Mouse (Mus musculus) liver, embryonic 13.5 days (tissue): ENCODE measurements around the gene Ccdc114. TPM values are rescaled to one million over a fixed set of nuclear protein-coding genes. Genes with fewer than 3 reads are reported as not detected.
A peak's percentile ranks its signal among the peaks of the same experiment; 100 is the strongest.
"Not testable (repeated sequence)": the region's sequence is repeated elsewhere in the genome, so short reads cannot be mapped to it uniquely, and the experiment has no call there.

Experiments
- ATAC-seq: fragments of 200-750 bp; cut with Nextera tagmentation; 2 replicates; pipeline ENCODE4 v1.8.0; 2017; ENCODE audit warnings: low read depth, mild to moderate bottlenecking, moderate number of reproducible peaks, moderate library complexity
- DNase-seq: peaks from one replicate; pipeline ENCODE4 v3.0.0; 2022
- H3K27ac ChIP-seq: fragments of 300-500 bp; sonication (generic); 2 replicates; pipeline ENCODE4 v1.5.1; 2015; ENCODE audit warnings: moderate library complexity, mild to moderate bottlenecking, inconsistent platforms
- H3K27me3 ChIP-seq: fragments of 300-500 bp; sonication (generic); 2 replicates; pipeline ENCODE4 v1.6.1; 2015; ENCODE audit warnings: mild to moderate bottlenecking, inconsistent platforms
- H3K36me3 ChIP-seq: fragments of 300-500 bp; sonication (generic); 2 replicates; pipeline ENCODE4 v1.6.1; 2015; ENCODE audit warnings: mild to moderate bottlenecking, inconsistent platforms
- H3K4me1 ChIP-seq: fragments of 300-500 bp; sonication (generic); replicated peaks from 2 replicates; pipeline ENCODE4 v1.6.1; 2015; ENCODE audit warnings: inconsistent platforms
- H3K4me2 ChIP-seq: fragments of 300-500 bp; sonication (generic); 2 replicates; pipeline ENCODE4 v1.6.1; 2015; ENCODE audit warnings: inconsistent platforms, mild to moderate bottlenecking, moderate library complexity
- H3K4me3 ChIP-seq: fragments of 300-500 bp; sonication (generic); replicated peaks from 2 replicates; pipeline ENCODE4 v1.5.1; 2015; ENCODE audit warnings: mild to moderate bottlenecking, inconsistent platforms
- H3K9ac ChIP-seq: fragments of 300-500 bp; sonication (generic); 2 replicates; pipeline ENCODE4 v1.6.1; 2015; ENCODE audit warnings: mild to moderate bottlenecking, inconsistent platforms
- H3K9me3 ChIP-seq: fragments of 300-500 bp; sonication (generic); replicated peaks from 2 replicates; pipeline ENCODE4 v1.6.1; 2016; ENCODE audit warnings: inconsistent platforms
- WGBS: fragments of 180-500 bp; shearing (Covaris S2); methylation state at CpG from one replicate; pipeline ENCODE4 v1.1.7; 2015; ENCODE audit not compliant: insufficient replicate concordance; 5-methylcytosine and 5-hydroxymethylcytosine counted together
- polyA plus RNA-seq: library from polyadenylated mRNA; unstranded; fragments of >200 nt; fragmentation: Nextera tagmentation; extraction: Ambion mirVana; gene quantifications from 2 replicates; pipeline ENCODE4 v1.2.1, GENCODE M21; 2015

Ccdc114 gene
- 1.2 and 1.5 TPM in 2 replicates for polyA plus RNA-seq

GRCm38 (mm10) chr7:45923762-45924428, at the start of gene Ccdc114:
TSS of gene Ccdc114 (plus strand) at chr7:45924072.
- Histone ChIP-seq H3K9ac (peak within 1 kb of the TSS; percentile 60), H3K4me1 (peaks cover 60% of the 10 kb centered on the region), H3K27me3 (0 out of 2 replicates have a peak, but pooled peaks cover 3% of the 10 kb centered on the region), H3K4me3 (peak within 1 kb of the TSS; percentile 58), H3K27ac (peak within 1 kb of the TSS; percentile 86), H3K4me2 (peak within 1 kb of the TSS; percentile 76), H3K9me3 (no peaks in the 10 kb centered on the region), H3K36me3 (peaks cover 3% of the 10 kb centered on the region; the same call in 1 of the 2 replicates)
- 2% methylated on average over 24 of the region's 24 CpGs for WGBS
- ATAC-seq, result peak; percentile 66
- peak; percentile 52 for DNase-seq

- no peak overlapping the region for H3K4me2 ChIP-seq
- no peak overlapping the region for H3K9ac ChIP-seq
- peaks cover 77% of the 10 kb centered on the region for H3K36me3 ChIP-seq
- peaks cover 18% of the 10 kb centered on the region for H3K4me1 ChIP-seq
- ATAC-seq, result no peak
- DNase-seq, result no peak
- peaks cover 4% of the 10 kb centered on the region for H3K27me3 ChIP-seq
- H3K9me3 ChIP-seq, result no peaks in the 10 kb centered on the region
- H3K4me3 ChIP-seq, result no peak overlapping the region
- WGBS, result 87% methylated on average over 7 of the region's 7 CpGs
- no peak overlapping the region for H3K27ac ChIP-seq
Measured at GRCm38 (mm10) chr7:45876895-45877294, 47.0 kb upstream of the Ccdc114 start.

GRCm38 (mm10) chr7:45878278-45878677, 45.6 kb upstream of the Ccdc114 start, which contains the start of gene Grin2d:
TSS of gene Grin2d (minus strand) at chr7:45878378.
- 75% methylated on average over 1 of the region's 1 CpGs for whole genome bisulfite sequencing
- not testable (repeated sequence) for DNase-seq, H3K27ac ChIP-seq, H3K4me3 ChIP-seq, ATAC-seq, H3K4me2 ChIP-seq, H3K9me3 ChIP-seq, H3K9ac ChIP-seq, H3K27me3 ChIP-seq
- Histone ChIP-seq H3K36me3 (peaks cover 91% of the 10 kb centered on the region), H3K4me1 (peaks cover 18% of the 10 kb centered on the region)

- ATAC-seq (no peak), DNase-seq (no peak)
- H3K36me3 ChIP-seq, result peaks cover 95% of the 10 kb centered on the region
- no peak overlapping the region for H3K4me2 ChIP-seq
- no peaks in the 10 kb centered on the region for H3K4me1 ChIP-seq
- no peak overlapping the region for H3K27ac ChIP-seq
- H3K27me3 ChIP-seq, result no peaks in the 10 kb centered on the region
- no peak overlapping the region for H3K9ac ChIP-seq
- 83% methylated on average over 4 of the region's 4 CpGs for WGBS
- H3K9me3 ChIP-seq, result no peaks in the 10 kb centered on the region
- H3K4me3 ChIP-seq, result no peak overlapping the region
Measured at GRCm38 (mm10) chr7:45880531-45880930, 43.3 kb upstream of the Ccdc114 start.

- peaks cover 94% of the 10 kb centered on the region for H3K36me3 ChIP-seq
- no peak for ATAC-seq
- H3K4me3 ChIP-seq, result no peak overlapping the region
- no peaks in the 10 kb centered on the region for H3K9me3 ChIP-seq
- H3K4me1 ChIP-seq, result no peaks in the 10 kb centered on the region
- no peak overlapping the region for H3K9ac ChIP-seq
- H3K27ac ChIP-seq, result no peak overlapping the region
- WGBS, result 71% methylated on average over 2 of the region's 2 CpGs
- no peaks in the 10 kb centered on the region for H3K27me3 ChIP-seq
- DNase-seq, result no peak
- H3K4me2 ChIP-seq, result no peak overlapping the region
Measured at GRCm38 (mm10) chr7:45881011-45881410, 42.9 kb upstream of the Ccdc114 start.

- ATAC-seq, result no peak
- no peak overlapping the region for H3K27ac ChIP-seq
Measured at GRCm38 (mm10) chr7:45887246-45887645, 36.6 kb upstream of the Ccdc114 start.

GRCm38 (mm10) chr7:45892651-45893050, 31.2 kb upstream of the Ccdc114 start:
- H3K4me1 ChIP-seq, result peaks cover 16% of the 10 kb centered on the region
- no peak for DNase-seq
- no peak overlapping the region for H3K4me3 ChIP-seq
- no peaks in the 10 kb centered on the region for H3K36me3 ChIP-seq
- H3K27me3 ChIP-seq, result 0 out of 2 replicates have a peak, but pooled peaks cover 4% of the 10 kb centered on the region
- no peaks in the 10 kb centered on the region for H3K9me3 ChIP-seq
- H3K27ac ChIP-seq, result no peak overlapping the region
- ATAC-seq, result no peak
- H3K9ac ChIP-seq, result no peak overlapping the region
- 76% methylated on average over 2 of the region's 2 CpGs for WGBS
- H3K4me2 ChIP-seq, result no peak overlapping the region

More at GRCm38 (mm10) chr7:45887246-45887645, 36.6 kb upstream of the Ccdc114 start:
- H3K4me2 ChIP-seq, result no peak overlapping the region
- H3K27me3 ChIP-seq, result no peaks in the 10 kb centered on the region
- no peaks in the 10 kb centered on the region for H3K9me3 ChIP-seq
- DNase-seq, result no peak
- no peak overlapping the region for H3K4me3 ChIP-seq
- WGBS, result 16% methylated on average over 3 of the region's 3 CpGs
- H3K36me3 ChIP-seq, result peaks cover 34% of the 10 kb centered on the region
- H3K4me1 ChIP-seq, result no peaks in the 10 kb centered on the region
- H3K9ac ChIP-seq, result no peak overlapping the region

- no peak for DNase-seq
- 65% methylated on average over 6 of the region's 6 CpGs for WGBS
Measured at GRCm38 (mm10) chr7:45895931-45896516, 27.8 kb upstream of the Ccdc114 start.

GRCm38 (mm10) chr7:45896517-45897257, 27.2 kb upstream of the Ccdc114 start, which contains the start of the genes Syngr4 and Tmem143:
TSS of gene Syngr4 (minus strand) at chr7:45896714.
TSS of gene Tmem143 (plus strand) at chr7:45896941.
- DNase-seq, result peak; percentile 85
- 0 out of 2 replicates have a peak, but pooled peaks cover 4% of the 10 kb centered on the region for H3K27me3 ChIP-seq
- peak within 1 kb of the TSS; percentile 95 for H3K4me2 ChIP-seq
- peak within 1 kb of the TSS; percentile 81 for H3K9ac ChIP-seq
- ATAC-seq, result peak; percentile 81
- peak within 1 kb of the TSS; percentile 67 for H3K4me3 ChIP-seq
- H3K36me3 ChIP-seq, result no peaks in the 10 kb centered on the region
- H3K27ac ChIP-seq, result peak within 1 kb of the TSS; percentile 90
- H3K4me1 ChIP-seq, result peaks cover 33% of the 10 kb centered on the region
- H3K9me3 ChIP-seq, result no peaks in the 10 kb centered on the region
- under 1% methylated on average over 40 of the region's 40 CpGs for WGBS

More at GRCm38 (mm10) chr7:45895931-45896516, 27.8 kb upstream of the Ccdc114 start:
- no peaks in the 10 kb centered on the region for H3K36me3 ChIP-seq
- H3K4me3 ChIP-seq, result peak overlapping the region; percentile 67
- H3K4me2 ChIP-seq, result peak overlapping the region; percentile 95
- peak; percentile 2 for ATAC-seq
- H3K9me3 ChIP-seq, result no peaks in the 10 kb centered on the region
- H3K27me3 ChIP-seq, result 0 out of 2 replicates have a peak, but pooled peaks cover 4% of the 10 kb centered on the region
- H3K27ac ChIP-seq, result peak overlapping the region; percentile 90
- peaks cover 26% of the 10 kb centered on the region for H3K4me1 ChIP-seq
- peak overlapping the region; percentile 65 for H3K9ac ChIP-seq

GRCm38 (mm10) chr7:45897258-45897757, 26.6 kb upstream of the Ccdc114 start:
- ATAC-seq (peak; percentile 64), DNase-seq (peak; percentile 52)
- Histone ChIP-seq H3K4me1 (peaks cover 35% of the 10 kb centered on the region), H3K27me3 (0 out of 2 replicates have a peak, but pooled peaks cover 4% of the 10 kb centered on the region), H3K36me3 (no peaks in the 10 kb centered on the region), H3K27ac (peak overlapping the region; percentile 90), H3K4me2 (peak overlapping the region; percentile 95), H3K9me3 (no peaks in the 10 kb centered on the region), H3K4me3 (peak overlapping the region; percentile 67), H3K9ac (peak overlapping the region; percentile 81)
- under 1% methylated on average over 19 of the region's 19 CpGs for WGBS

GRCm38 (mm10) chr7:45898125-45898524, 25.7 kb upstream of the Ccdc114 start:
- peaks cover 35% of the 10 kb centered on the region for H3K4me1 ChIP-seq
- peak overlapping the region; percentile 81 for H3K9ac ChIP-seq
- 39% methylated on average over 4 of the region's 4 CpGs for WGBS
- H3K27me3 ChIP-seq, H3K9me3 ChIP-seq, ATAC-seq, H3K36me3 ChIP-seq, DNase-seq: not testable (repeated sequence)
- H3K4me3 ChIP-seq, result peak overlapping the region; percentile 67
- H3K27ac ChIP-seq, result peak overlapping the region; percentile 90
- H3K4me2 ChIP-seq, result peak overlapping the region; percentile 95
